Mouse (Mus musculus) CH12.LX (cell line): ENCODE data around the gene Mettl27. TPM values are rescaled to one million over a fixed set of nuclear protein-coding genes. Genes with fewer than 3 reads are reported as not detected.

Experiments
- DNase-seq: peaks from one replicate; pipeline ENCODE4 v3.0.0-alpha.2; 2013; ENCODE audit errors: extremely low read depth
- H3K27ac ChIP-seq: 2 replicates; pipeline ENCODE4 v1.5.1; 2012; ENCODE audit warnings: low read depth, mild to moderate bottlenecking, control low read depth, moderate library complexity; ENCODE audit not compliant: insufficient read depth
- H3K27me3 ChIP-seq: replicated peaks from 2 replicates; pipeline ENCODE3; 2012; ENCODE audit warnings: inconsistent platforms
- H3K36me3 ChIP-seq, 2 experiments: replicated peaks in 1 of 2; 2 replicates each; pipeline versions ENCODE3 to v1.6.1; 2012; ENCODE audit warnings: inconsistent platforms in 1 of 2, low read length in 1 of 2, mild to moderate bottlenecking in 1 of 2, mixed read lengths in 1 of 2, moderate library complexity in 1 of 2; ENCODE audit not compliant: control insufficient read depth in 1 of 2, insufficient read depth in 1 of 2
- H3K4me1 ChIP-seq, 2 experiments: 2 replicates each; pipeline ENCODE4 v1.6.1; 2012; ENCODE audit warnings: inconsistent platforms in 1 of 2, moderate library complexity in 1 of 2; ENCODE audit not compliant: insufficient read depth in 2 of 2, control insufficient read depth in 1 of 2
- H3K4me2 ChIP-seq: 2 replicates; pipeline ENCODE4 v1.6.1; 2012; ENCODE audit warnings: low read depth, mild to moderate bottlenecking, control low read depth; ENCODE audit not compliant: poor library complexity, insufficient read depth, severe bottlenecking
- H3K4me3 ChIP-seq, 3 experiments: fragments of 150-350 bp in 1 of 3; sonication (generic) in 1 of 3; replicated peaks in 1 of 3; 2 replicates each; pipeline versions ENCODE3 to v1.5.1; 2011 to 2012; ENCODE audit warnings: low read depth in 2 of 3, low read length in 2 of 3, mild to moderate bottlenecking in 2 of 3, moderate library complexity in 2 of 3, control low read depth in 1 of 3, improper control_type of control experiment in 1 of 3, inconsistent platforms in 1 of 3, mixed read lengths in 1 of 3; ENCODE audit not compliant: poor library complexity in 1 of 3
- H3K79me2 ChIP-seq: replicated peaks from 2 replicates; pipeline ENCODE4 v1.6.1; 2012; ENCODE audit warnings: mild to moderate bottlenecking, moderate library complexity; ENCODE audit not compliant: control insufficient read depth, poor library complexity, insufficient read depth, severe bottlenecking; ENCODE audit errors: extremely low read depth
- H3K9ac ChIP-seq: 2 replicates; pipeline ENCODE4 v1.6.1; 2012; ENCODE audit warnings: low read depth, mild to moderate bottlenecking, control low read depth, moderate library complexity; ENCODE audit not compliant: insufficient read depth
- H3K9me3 ChIP-seq: replicated peaks from 2 replicates; pipeline ENCODE3; 2012; ENCODE audit warnings: low read length, inconsistent platforms, mixed read lengths
- BHLHE40 ChIP-seq: IDR thresholded peaks from 2 replicates; pipeline ENCODE4 v1.6.1; 2011; ENCODE audit warnings: mild to moderate bottlenecking, low read depth, low read length, improper control_type of control experiment
- E2F4 ChIP-seq: IDR thresholded peaks from 2 replicates; pipeline ENCODE4 v1.6.1; 2011; ENCODE audit warnings: low read depth, low read length, improper control_type of control experiment; ENCODE audit not compliant: insufficient replicate concordance
- EP300 ChIP-seq: IDR thresholded peaks from 2 replicates; pipeline ENCODE4 v1.6.1; 2011; ENCODE audit warnings: low read length, improper control_type of control experiment
- GABPA ChIP-seq: IDR thresholded peaks from 2 replicates; pipeline ENCODE4 v1.6.1; 2012; ENCODE audit warnings: low read depth, low read length, improper control_type of control experiment, inconsistent platforms; ENCODE audit not compliant: insufficient replicate concordance
- HCFC1 ChIP-seq: IDR thresholded peaks from 2 replicates; pipeline ENCODE4 v1.6.1; 2012; ENCODE audit warnings: low read depth, mild to moderate bottlenecking, inconsistent platforms, low read length, improper control_type of control experiment
- JUN ChIP-seq: IDR thresholded peaks from 2 replicates; pipeline ENCODE4 v1.6.1; 2011; ENCODE audit warnings: low read depth, mild to moderate bottlenecking, low read length, improper control_type of control experiment, moderate library complexity; ENCODE audit not compliant: insufficient read depth
- MAX ChIP-seq: IDR thresholded peaks from 2 replicates; pipeline ENCODE4 v1.6.1; 2011; ENCODE audit warnings: low read length, improper control_type of control experiment
- MAZ ChIP-seq: IDR thresholded peaks from 2 replicates; pipeline ENCODE4 v1.6.1; 2012; ENCODE audit warnings: low read depth, mild to moderate bottlenecking, inconsistent platforms, low read length, improper control_type of control experiment, moderate library complexity
- NELFE ChIP-seq: IDR thresholded peaks from 2 replicates; pipeline ENCODE4 v1.6.1; 2011; ENCODE audit warnings: low read depth, low read length, improper control_type of control experiment
- NRF1 ChIP-seq: IDR thresholded peaks from 2 replicates; pipeline ENCODE4 v1.6.1; 2014; ENCODE audit warnings: low read depth, mild to moderate bottlenecking, inconsistent platforms, low read length, improper control_type of control experiment, moderate library complexity
- PAX5 ChIP-seq: IDR thresholded peaks from 2 replicates; pipeline ENCODE4 v1.6.1; 2012; ENCODE audit warnings: low read length, inconsistent platforms, mixed read lengths
- POLR2A ChIP-seq: IDR thresholded peaks from 2 replicates; pipeline ENCODE4 v1.6.1; 2011; ENCODE audit warnings: low read depth, mild to moderate bottlenecking, improper control_type of control experiment, low read length
- POLR2AphosphoS2 ChIP-seq: IDR thresholded peaks from 2 replicates; pipeline ENCODE4 v1.6.1; 2011; ENCODE audit warnings: low read depth, low read length, improper control_type of control experiment
- RAD21 ChIP-seq: IDR thresholded peaks from 2 replicates; pipeline ENCODE4 v1.6.1; 2011; ENCODE audit warnings: low read depth, mild to moderate bottlenecking, low read length, improper control_type of control experiment, moderate library complexity
- RCOR1 ChIP-seq: conservative IDR thresholded peaks from 2 replicates; pipeline ENCODE4 v1.6.1; 2012; ENCODE audit warnings: low read depth, mild to moderate bottlenecking, inconsistent platforms, low read length, improper control_type of control experiment
- SIN3A ChIP-seq: IDR thresholded peaks from 2 replicates; pipeline ENCODE4 v1.6.1; 2012; ENCODE audit warnings: low read length, improper control_type of control experiment, inconsistent platforms
- SMC3 ChIP-seq: IDR thresholded peaks from 2 replicates; pipeline ENCODE4 v1.6.1; 2011; ENCODE audit warnings: low read depth, low read length, improper control_type of control experiment
- UBTF ChIP-seq: IDR thresholded peaks from 2 replicates; pipeline ENCODE4 v1.6.1; 2012; ENCODE audit warnings: low read depth, mild to moderate bottlenecking, inconsistent platforms, low read length, improper control_type of control experiment, moderate library complexity
- USF1 ChIP-seq: IDR thresholded peaks from 2 replicates; pipeline ENCODE4 v1.6.1; 2014; ENCODE audit warnings: low read depth, mild to moderate bottlenecking, inconsistent platforms, low read length, improper control_type of control experiment
- ZC3H11A ChIP-seq: IDR thresholded peaks from 2 replicates; pipeline ENCODE4 v1.6.1; 2012; ENCODE audit warnings: low read depth, mild to moderate bottlenecking, inconsistent platforms, low read length, improper control_type of control experiment
- ZMIZ1 ChIP-seq: IDR thresholded peaks from 2 replicates; pipeline ENCODE4 v1.6.1; 2012; ENCODE audit warnings: low read depth, mild to moderate bottlenecking, inconsistent platforms, low read length, improper control_type of control experiment
- dilution Hi-C: fragments of 300-500 bp; cut with MboI; formaldehyde crosslinking; loops from 2 replicates; pipeline ENCODE4 v1.14.3; 2020; ENCODE audit warnings: low sequenced_read_pairs; ENCODE audit not compliant: extremely low pct_unique_long_range_greater_than_20kb, extremely low pct_ligation_motif_present
- in situ Hi-C: fragments of 300-500 bp; cut with MboI; formaldehyde crosslinking; loops from 3 replicates; pipeline ENCODE4 v1.14.3; 2019; ENCODE audit warnings: low sequenced_read_pairs, low pct_ligation_motif_present, low pct_unique_long_range_greater_than_20kb, mixed read lengths
- polyA plus RNA-seq: library from polyadenylated mRNA; unstranded; fragments of >175 nt; gene quantifications from 2 replicates; pipeline ENCODE4 v1.2.1, GENCODE M21; 2012; ENCODE audit warnings: low read depth; ENCODE audit not compliant: insufficient read length
- total RNA-seq, 2 experiments: library from RNA; depleted of rRNA; stranded (reverse); fragments of 300-350 nt in 1 of 2; fragments of >200 nt in 1 of 2; gene quantifications; 2 replicates each; pipeline ENCODE4 v1.2.3; 2012 to 2014

Gene Mettl27
- total and polyA plus RNA-seq, 3 experiments, result 0.73 to 1.9 (median 0.93) TPM

- Histone ChIP-seq H3K9ac (no peak overlapping the region), H3K27ac (no peak overlapping the region), H3K79me2 (no peaks in the 10 kb centered on the region), H3K4me3 (no peak overlapping the region), H3K36me3 (no peaks in the 10 kb centered on the region), H3K27me3 (peaks cover 69% of the 10 kb centered on the region), H3K4me1 (peaks cover 0 to 2% of the 10 kb centered on the region in 2 experiments; a peak in 1 of 4 replicates), H3K4me2 (no peak overlapping the region), H3K9me3 (peaks cover 3% of the 10 kb centered on the region)
- in situ Hi-C loops, result loop anchor here (25.0 kb wide), 2 partner anchors 164 to 211 kb away; partner anchors contain the start of gene Eln
- no peak for DNase-seq
- TF ChIP-seq RCOR1, result no peak
- dilution Hi-C loops, result no loop called here
These were observed 30.5 kb upstream of the Mettl27 start for GRCm38 (mm10) chr5:134901644-134902027.

DNA sequence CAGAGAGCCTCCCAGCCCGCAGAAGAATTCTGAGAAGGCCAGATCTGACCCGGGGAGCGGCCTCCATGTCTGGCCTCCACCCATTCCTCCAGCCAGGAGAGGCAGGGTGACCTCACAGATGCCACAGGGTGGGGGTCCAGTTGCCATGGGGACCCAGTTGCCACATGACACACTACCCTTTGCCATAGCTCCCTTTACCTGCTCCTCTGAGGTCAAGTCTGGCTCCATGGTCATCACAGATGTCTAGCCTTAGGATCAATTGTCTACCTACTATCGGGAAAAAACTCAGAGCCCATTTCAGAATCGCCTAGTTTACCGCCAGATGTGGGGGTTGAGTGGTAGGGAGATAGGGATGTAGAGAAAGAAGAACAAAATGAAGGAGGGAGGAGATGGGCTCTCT, 25.5 kb upstream of the Mettl27 start, which contains the start of gene Tmem270:
Tmem270 (minus strand) TSS at position 101 of the 400 bp plus-strand sequence.
- Histone ChIP-seq H3K4me2 (no peak within 1 kb of the TSS; the same call in 1 of the 2 replicates), H3K27ac (no peak within 1 kb of the TSS), H3K27me3 (peaks cover 56% of the 10 kb centered on the region), H3K36me3 (no peaks in the 10 kb centered on the region), H3K9me3 (peaks cover 5% of the 10 kb centered on the region), H3K79me2 (no peaks in the 10 kb centered on the region), H3K9ac (no peak within 1 kb of the TSS), H3K4me1 (peaks cover 0 to 2% of the 10 kb centered on the region in 2 experiments; a peak in 1 of 4 replicates), H3K4me3 (peak within 1 kb of the TSS in 1 of 3 experiments; percentile 18)
- in situ Hi-C loops (loop anchor here (25.0 kb wide), 2 partner anchors 169 to 206 kb away; partner anchors contain the start of gene Eln), dilution Hi-C loops (no loop called here)
- TF ChIP-seq NELFE, result no peak
- no peak for TF ChIP-seq POLR2AphosphoS2
- no peak for TF ChIP-seq E2F4
- no peak for TF ChIP-seq NRF1
- TF ChIP-seq GABPA, result no peak
- TF ChIP-seq HCFC1, result no peak
- TF ChIP-seq PAX5, result no peak
- TF ChIP-seq SMC3, result no peak
- no peak for TF ChIP-seq RAD21
- no peak for TF ChIP-seq SIN3A
- no peak for TF ChIP-seq UBTF
- no peak for TF ChIP-seq ZMIZ1
- no peak for TF ChIP-seq MAX
- TF ChIP-seq MAZ, result no peak
- TF ChIP-seq EP300, result no peak
- no peak for TF ChIP-seq BHLHE40
- TF ChIP-seq USF1, result no peak
- no peak for TF ChIP-seq ZC3H11A
- TF ChIP-seq JUN, result no peak
- no peak for TF ChIP-seq POLR2A
- no peak for DNase-seq
